Mouse (Mus musculus) skeletal muscle tissue, adult 2 months (tissue): Measurements from ENCODE around the gene Timm29.
A peak's percentile ranks its signal among the peaks of the same experiment; 100 is the strongest.

Experiments used
- DNase-seq: peaks from one replicate; pipeline ENCODE4 v3.0.0-alpha.2; 2012; ENCODE audit warnings: low read depth, low spot score

The Timm29 gene

DNA sequence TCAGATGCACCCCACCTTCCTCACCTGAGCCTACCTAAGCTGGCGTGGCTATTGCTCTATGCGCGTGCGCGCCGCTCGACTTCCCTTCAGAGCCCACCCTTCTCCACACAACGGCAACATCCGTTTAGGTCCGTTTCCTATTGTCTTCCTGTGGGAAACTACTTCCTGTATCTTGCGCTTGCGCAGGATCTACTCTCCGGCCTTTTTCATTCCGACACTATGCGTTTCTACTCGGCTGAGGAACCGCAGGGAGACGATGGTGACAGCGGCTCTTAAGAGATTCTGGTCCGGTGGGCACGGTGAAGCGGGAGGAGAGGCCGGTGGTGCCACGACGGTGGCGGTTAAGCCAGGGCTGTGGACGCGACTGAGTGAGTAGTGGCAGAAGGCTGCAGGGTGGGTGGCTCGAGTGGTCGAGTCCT, at the start of gene Timm29, which contains the start of gene Yipf2:
Timm29 (plus strand) TSS at position 20 of the 419 bp plus-strand sequence.
Yipf2 (minus strand) TSS at position 126 of the 419 bp plus-strand sequence.
- DNase-seq: peak; percentile 96

DNA sequence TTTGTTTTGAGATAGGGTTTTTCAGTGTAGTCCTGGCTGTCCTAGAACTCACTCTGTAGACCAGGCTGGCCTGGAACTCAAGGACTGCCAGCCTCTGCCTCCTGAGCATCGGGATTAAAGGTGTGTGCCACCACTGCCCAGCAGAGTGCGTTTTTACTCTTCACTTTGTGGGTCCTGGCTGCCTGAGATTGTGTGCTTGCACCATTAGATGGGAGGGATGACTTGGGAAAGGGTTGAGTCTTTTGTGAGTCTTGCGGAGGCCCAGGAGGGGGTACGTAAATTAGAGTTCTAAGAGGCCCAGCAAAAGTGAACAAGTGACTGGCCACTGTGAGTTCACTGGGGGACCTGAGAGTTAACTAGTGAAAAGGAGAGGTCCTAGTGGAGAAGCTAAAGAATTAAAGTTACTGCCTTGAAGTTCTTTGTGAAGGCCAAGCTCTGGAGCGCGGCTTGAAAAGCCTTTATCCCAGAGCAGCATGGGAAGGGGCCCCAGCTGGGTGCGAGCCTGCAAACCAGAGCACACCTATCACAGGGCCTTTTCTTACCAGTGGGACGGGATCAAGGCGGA, 47.1 kb upstream of the Timm29 start:
- DNase-seq: no peak

DNA sequence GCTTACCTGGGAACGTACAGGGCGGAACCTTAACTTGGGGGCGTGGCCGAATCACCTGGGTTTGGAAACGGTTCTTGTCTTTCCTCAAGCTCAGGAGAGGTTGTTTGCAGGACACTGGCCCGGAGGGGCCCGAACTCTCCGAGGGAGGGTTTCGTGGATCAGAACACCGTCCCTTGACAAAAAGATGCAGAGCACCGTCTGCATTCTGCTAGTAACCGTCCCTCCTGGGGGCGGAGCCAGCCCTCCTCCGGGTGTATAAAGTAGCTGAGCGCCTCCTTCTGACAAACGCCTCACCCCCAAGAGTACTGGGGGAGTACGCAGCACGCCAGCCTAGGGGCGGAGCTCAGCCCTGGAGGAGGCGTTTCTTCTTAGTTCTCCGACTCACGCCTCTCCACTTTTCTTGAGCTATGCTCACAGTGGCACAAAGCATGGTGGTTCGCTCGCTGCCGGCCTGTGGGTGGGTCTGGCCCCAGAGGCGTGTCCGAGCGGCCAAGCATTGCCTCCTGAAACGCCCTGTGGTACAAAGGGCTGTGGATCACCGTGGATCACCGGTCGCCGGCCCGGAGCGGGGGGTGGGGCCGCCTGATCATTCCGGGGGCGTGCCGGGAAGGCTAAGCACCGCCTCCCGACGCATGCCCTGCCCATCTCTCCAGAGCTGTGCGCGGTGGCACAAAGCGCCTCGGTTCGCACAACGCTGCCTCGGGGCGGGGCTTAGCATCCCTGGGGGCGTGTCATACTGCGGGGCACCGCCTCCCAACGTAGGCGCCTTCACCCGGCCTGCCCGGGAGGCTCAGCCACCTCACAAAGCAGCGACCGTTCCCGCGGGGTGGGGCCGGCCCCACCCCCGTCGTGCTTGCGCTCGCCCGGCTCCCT, 46.4 kb upstream of the Timm29 start:
- DNase-seq: peak; percentile 99

GRCm38 (mm10) chr9:21546789-21547074, 45.8 kb upstream of the Timm29 start, which contains the start of gene Carm1:
Gene Carm1 (plus strand): TSS chr9:21546894.
- DNase-seq: no peak

- peak; percentile 64 for DNase-seq
Observed at GRCm38 (mm10) chr9:21547075-21547941, 45.2 kb upstream of the Timm29 start.

- peak; percentile 52 for DNase-seq
Observed at GRCm38 (mm10) chr9:21551049-21551448, 41.5 kb upstream of the Timm29 start.

DNA sequence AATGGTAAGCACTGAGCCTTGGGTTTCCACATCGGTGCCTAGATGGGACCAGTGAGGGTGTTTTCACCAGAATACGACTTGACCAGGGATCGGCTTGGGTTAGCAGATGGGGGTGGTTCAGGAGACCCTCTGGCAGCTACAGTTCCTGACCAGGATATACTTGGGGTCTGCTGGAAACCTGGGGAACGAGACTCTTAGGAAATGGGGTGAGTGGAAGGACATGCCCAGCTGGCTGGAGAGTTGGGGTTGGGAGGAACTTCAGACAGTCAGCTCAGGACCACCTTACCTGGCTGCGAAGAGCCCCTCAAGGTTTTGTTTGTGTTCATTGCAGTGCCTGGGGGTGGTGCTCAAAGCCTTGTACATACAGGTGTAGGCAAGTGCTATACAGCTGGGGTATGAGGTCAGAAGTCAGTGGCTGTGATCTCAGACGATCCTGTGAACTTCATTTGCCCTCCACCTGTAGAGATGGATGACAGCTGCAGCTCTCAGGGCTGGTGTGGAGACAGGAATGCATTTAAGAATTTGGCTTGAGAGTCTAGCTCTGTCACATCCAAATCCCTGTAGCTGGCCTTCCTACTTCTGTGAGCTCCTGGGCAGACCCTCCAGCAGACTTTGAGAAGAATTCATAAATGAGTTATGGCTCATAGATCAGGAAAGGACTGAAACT, 38.8 kb upstream of the Timm29 start:
- no peak for DNase-seq

DNA sequence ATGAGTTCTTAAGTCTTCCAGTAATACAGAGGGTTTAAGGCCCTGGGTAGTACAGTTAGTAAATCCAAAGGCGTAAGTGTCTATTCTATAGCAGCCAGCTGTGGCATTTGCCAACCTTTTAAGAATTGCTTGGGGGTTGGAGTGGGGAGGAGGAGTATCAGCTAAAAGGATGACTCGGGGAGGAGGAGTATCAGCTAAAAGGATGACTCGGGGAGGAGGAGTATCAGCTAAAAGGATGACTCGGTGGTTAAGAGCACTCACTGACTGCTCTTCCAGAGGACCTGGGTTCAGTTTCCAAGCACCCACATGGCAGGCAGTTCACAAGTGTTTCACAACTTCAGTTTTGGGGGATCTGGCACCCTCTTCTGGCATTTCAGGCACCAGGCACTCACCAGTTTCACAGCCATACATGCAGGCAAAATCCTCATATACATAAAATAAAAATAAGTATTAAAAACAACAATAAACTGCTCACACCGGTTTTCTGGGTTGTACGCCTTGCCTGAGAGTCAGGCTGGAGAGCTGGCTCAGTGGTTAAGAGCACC, 37.3 kb upstream of the Timm29 start:
- DNase-seq: no peak

DNA sequence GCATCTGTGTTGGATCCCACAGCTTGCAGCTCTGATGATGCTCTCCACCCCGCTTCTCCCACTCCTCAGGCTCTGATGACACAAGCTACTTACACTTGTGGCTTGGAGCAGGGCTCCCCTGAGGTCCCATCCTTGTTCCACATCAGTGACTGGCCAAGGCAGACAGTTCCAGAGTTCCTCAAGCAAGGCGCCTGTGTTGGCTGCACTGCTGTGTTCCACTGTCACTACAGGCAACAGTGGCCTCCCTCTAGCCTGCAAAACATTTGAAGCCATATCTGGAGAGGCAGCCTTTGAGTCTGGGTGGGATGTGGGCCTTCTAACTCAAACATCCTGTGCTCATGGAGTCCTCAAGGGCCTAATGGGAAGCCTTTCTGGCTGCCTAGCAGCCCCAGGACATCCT, 35.5 kb upstream of the Timm29 start:
- no peak for DNase-seq

DNA sequence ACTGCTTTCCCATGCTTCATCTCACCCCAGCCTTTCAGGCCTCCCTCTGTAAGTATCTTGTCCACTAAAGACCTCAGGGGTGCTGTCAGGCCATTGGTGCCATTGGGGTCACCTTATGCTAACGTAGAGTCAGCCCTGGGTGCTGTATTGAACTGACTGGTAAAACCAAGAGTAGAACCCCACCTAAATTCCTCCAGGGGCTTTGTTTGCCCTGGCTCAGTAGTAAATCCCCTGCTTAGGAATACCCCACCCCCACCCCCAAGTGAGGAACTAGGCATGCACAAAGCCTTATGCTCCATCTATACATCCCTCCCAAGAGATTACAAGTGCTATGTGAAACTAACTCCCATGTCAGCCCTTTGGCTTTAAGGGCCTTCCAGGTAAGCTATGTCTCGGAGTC, 35.0 kb upstream of the Timm29 start:
- DNase-seq: no peak

DNA sequence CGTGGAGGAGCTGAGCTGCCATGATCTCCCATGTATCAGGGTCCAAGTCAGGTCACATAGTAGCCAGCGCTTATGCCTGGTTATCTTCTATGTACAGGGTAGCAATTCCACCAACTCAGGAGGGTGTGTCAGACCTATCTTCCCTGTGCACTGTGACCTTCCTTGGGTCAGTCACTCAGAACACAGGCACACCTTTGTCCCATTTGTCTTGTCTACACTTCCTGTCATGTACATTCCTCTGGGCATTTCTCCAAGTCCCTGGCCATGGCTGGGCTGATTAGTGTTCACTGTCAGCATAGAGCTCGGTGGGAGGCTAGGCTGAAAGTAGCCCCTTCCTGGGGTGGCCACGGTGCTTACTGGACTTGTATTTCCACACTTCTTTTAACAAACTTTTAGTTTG, 34.2 kb upstream of the Timm29 start:
- DNase-seq: no peak

- DNase-seq: peak; percentile 81
Observed at GRCm38 (mm10) chr9:21559151-21559550, 33.4 kb upstream of the Timm29 start.

DNA sequence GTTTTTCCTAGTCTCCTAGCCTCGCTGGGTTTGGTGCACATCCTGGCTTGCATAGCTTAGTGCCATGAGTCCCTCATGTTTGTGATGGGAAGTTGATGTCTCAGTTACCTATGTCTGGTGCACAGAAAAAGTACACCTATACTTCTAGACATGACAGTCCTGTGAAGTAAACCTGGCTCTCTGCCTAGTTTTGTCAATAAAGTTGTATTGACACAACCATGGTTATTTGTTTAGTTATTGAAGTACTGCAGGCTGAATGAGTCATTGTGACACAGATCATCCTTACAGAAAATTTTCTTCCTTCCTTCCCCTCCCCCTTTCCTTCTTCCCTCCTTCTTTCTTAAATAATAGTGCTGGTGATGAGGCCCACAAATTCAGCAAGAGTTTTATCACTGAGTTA, 28.1 kb upstream of the Timm29 start:
- DNase-seq: no peak

DNA sequence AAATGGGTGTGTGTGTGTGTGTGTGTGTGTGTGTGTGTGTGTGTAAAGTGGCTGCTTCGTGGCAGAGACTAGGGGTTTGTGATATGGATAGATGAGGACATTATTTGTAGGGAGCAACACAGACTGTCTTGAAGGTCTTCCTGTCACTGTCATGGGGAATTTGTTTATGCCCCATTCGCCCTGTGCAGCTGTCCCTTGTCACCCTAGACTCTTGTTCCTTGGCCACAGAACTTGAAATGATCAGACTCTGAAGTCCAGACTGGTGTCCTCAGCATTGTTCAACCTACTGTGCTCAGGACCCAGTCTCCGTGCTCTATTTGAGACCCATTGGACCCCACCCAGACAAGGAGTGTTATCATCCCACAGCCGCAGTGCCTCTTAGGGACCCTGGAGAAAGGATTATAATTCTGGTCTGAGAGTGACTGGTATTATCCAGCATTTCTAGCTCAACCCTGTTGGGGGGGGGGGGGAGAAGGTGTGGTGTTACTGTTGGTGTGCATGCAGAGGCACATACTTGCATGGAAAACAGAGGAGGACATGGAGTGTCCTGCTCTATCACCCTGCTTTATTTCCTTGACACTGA, 27.4 kb upstream of the Timm29 start:
- peak; percentile 65 for DNase-seq

DNA sequence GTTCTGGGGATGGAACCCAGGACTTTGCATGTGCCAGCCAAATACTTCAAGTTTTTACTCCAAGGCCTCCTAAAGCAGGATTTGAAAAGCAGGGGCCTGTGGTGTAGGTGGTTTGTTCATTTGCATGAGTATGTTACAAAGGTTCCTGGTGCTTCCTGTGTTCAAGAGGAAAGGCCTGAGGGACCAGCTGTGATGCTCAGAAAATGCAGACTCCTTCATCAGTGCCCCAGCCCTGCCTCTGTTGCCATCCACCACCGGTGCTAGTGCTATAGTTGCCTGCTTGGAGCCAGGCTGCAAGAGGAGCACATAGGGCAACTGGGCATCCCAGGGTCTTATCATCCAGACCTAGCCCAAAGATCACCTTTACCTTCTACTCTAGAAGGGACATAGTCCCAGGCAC, 26.0 kb upstream of the Timm29 start:
- DNase-seq: no peak

DNA sequence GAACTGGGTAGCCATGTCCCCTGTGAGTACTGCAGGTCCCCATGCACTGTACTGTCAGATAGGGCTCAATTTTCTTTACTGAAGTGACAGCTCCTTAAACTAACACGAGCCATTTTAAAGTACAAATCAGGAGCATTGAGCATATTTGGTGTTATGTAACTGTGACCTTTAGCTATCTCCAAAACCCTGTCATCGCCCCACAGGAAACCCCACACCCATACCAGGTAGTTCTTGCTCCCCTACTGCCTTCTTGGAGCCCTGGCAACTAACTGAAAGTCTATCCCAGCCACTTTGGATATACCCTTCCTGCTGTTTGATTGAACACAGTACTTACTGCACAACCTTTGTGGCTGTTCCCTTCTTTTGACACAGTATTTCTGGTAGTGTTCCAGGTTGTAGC, 25.5 kb upstream of the Timm29 start:
- peak; percentile 80 for DNase-seq

DNA sequence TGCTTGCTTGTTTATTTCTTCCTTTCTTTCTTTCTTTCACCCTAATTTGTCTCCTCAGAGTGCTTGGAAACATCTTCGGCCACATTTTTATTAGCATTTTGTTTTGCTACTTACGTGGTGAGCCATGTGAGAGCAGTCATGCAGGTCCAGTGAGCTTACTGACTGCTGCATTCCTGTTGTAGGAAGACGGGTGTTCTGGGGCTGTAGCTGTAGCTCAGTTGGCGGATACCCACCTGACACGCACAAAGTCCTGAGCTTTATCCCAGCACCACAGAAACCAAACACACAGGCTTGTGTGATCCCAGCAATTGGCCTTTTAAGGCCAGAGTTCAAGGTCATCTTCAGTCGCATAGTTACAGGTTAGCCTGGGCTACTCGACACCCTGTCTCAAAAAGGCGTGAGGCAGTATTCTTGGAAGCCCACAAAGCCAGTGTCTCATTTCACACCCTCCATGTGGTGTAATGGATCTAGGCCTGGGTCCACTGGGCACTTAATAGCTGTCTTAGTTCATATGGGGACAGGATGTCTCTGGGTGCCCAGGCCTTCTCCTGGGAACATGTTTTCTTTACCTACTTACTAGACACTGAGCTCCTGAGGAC, 23.8 kb upstream of the Timm29 start:
- DNase-seq: peak; percentile 81

DNA sequence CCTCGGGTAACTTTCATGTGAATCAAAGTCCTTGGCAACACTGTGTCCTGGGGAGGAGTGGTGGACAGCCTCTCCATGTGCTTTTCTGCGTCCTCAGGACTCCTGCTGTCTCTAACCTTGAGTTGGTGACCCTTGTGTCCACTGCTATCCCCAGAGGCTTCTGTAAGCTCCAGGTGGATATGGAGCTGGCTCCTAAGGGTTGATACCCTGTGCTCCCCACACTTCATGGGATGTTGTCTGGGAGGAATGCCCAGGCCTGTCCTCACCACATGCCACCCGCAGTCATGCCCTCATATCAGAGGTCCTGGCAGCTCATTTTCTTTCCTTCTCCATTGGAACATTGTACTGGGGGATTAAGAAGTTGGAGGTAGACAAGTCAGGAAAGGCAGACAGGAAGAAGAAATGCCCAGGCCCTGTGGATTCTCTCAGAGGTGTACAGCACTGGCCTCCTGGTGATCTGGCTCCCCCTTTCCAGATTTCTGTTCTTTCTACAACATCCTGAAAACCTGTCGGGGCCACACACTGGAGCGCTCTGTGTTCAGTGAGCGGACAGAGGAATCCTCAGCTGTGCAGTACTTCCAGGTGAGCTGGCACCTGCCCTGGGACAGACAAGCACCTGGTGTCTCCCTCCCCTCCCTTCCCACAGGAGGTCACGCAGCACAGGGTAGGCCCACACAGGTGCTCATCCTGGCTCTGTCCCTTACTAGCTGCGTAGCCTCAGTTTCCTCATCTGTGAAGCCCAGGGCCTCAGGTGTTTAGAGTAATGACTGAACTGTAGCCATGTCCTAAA, 18.3 kb upstream of the Timm29 start:
- no peak for DNase-seq

- no peak for DNase-seq
Observed at GRCm38 (mm10) chr9:21575253-21575652, 17.3 kb upstream of the Timm29 start.

- DNase-seq: no peak
Observed at GRCm38 (mm10) chr9:21576286-21576685, 16.2 kb upstream of the Timm29 start.
